Mouse (Mus musculus) thymus, adult 2 months (tissue): ENCODE measurements around the gene Nfkbie.

ENCODE experiments used
- CTCF ChIP-seq: fragments of 200-500 bp; IDR thresholded peaks from 2 replicates; pipeline ENCODE4 v1.5.1; 2012; ENCODE audit warnings: mild to moderate bottlenecking, control low read depth, low read length, moderate library complexity, borderline replicate concordance; ENCODE audit not compliant: control insufficient read depth, poor library complexity, insufficient read depth; ENCODE audit errors: extremely low read depth
- POLR2A ChIP-seq: fragments of 200-500 bp; IDR thresholded peaks from 2 replicates; pipeline ENCODE4 v1.6.1; 2012; ENCODE audit warnings: mild to moderate bottlenecking, low read length, control low read depth, moderate library complexity; ENCODE audit not compliant: control insufficient read depth, poor library complexity, insufficient read depth; ENCODE audit errors: extremely low read depth

GRCm38 (mm10) chr17:45585725-45586448 lies 30.4 kb downstream of the Nfkbie start:
- TF ChIP-seq CTCF: no peak
- TF ChIP-seq POLR2A: no peak
